In genomic region chr9:58042391-58042790, GRCm38 (mm10) we compare ENCODE assay signal across 13 mouse cellular contexts. TPM values are rescaled to one million over a fixed set of nuclear protein-coding genes. Genes with fewer than 3 reads are reported as not detected.
A peak's percentile ranks its signal among the peaks of the same experiment; 100 is the strongest.
DNase-seq lines count a peak whose midpoint lies in the region; ATAC-seq and TF ChIP-seq lines count a peak whose summit lies in the region.
"Had no signal": no experiment of that assay in that cellular context is flagged by ENCODE, and none has a peak within 500 bp of the region (broad histone marks: within the 10 kb centered on the region; RNA-seq: fewer than 3 reads in every experiment).

No protein-coding gene starts in this region.

- H3K9me3 ChIP-seq in heart, embryonic 11.5 days (replicated peaks; ENCODE audit: control insufficient read depth, low read length), result no peaks in the 10 kb centered on the region
- H3K9me3 ChIP-seq in hindbrain, embryonic 15.5 days, result no peaks in the 10 kb centered on the region
- H3K9me3 ChIP-seq in intestine, embryonic 16.5 days (ENCODE audit: control insufficient read depth, low read length), result no peaks in the 10 kb centered on the region
- H3K9me3 ChIP-seq: embryonic facial prominence, embryonic 15.5 days; heart, embryonic 15.5 days had no signal

- TF ChIP-seq EP300 in heart, adult 2 months (IDR thresholded peaks at IDR 0.05; ENCODE audit: insufficient read depth, low read depth, low read length), result no peak

- H3K27ac ChIP-seq in heart, embryonic 11.5 days (ENCODE audit: low read depth, low read length), result no peak overlapping the region
- peak overlapping the region; percentile 28; the same call in 1 of the 2 replicates for H3K27ac ChIP-seq in heart, adult 2 months
- H3K27ac ChIP-seq in hindbrain, embryonic 15.5 days (replicated peaks), result 0 out of 2 replicates have a peak overlapping the region, but pooled peaks have one; percentile 10
- no peak overlapping the region for H3K27ac ChIP-seq in intestine, embryonic 16.5 days (ENCODE audit: low read length)
- H3K27ac ChIP-seq: embryonic facial prominence, embryonic 15.5 days; heart, embryonic 15.5 days had no signal

- TF ChIP-seq CTCF in brain, embryonic 14.5 days (IDR thresholded peaks at IDR 0.05; ENCODE audit: borderline replicate concordance, extremely low read depth, insufficient read depth, insufficient read length), result no peak
- no peak for TF ChIP-seq CTCF in heart, adult 2 months (IDR thresholded peaks at IDR 0.05)

- no peak for TF ChIP-seq POLR2A in brain, embryonic 14.5 days (IDR thresholded peaks at IDR 0.05; ENCODE audit: borderline replicate concordance, extremely low read depth, insufficient read depth, insufficient read length, poor library complexity, severe bottlenecking)
- no peak for TF ChIP-seq POLR2A in heart, adult 2 months (IDR thresholded peaks at IDR 0.05; ENCODE audit: insufficient read depth, low read depth, low read length)

- no peaks in the 10 kb centered on the region for H3K79me2 ChIP-seq in heart, adult 2 months (replicated peaks; ENCODE audit: control insufficient read depth, insufficient read depth, low read length)

- no peak overlapping the region for H3K4me3 ChIP-seq in heart, embryonic 11.5 days (ENCODE audit: low read depth, low read length)
- H3K4me3 ChIP-seq in heart, adult 2 months, result no peak overlapping the region
- no peak overlapping the region for H3K4me3 ChIP-seq in hindbrain, embryonic 15.5 days
- H3K4me3 ChIP-seq in intestine, embryonic 16.5 days (ENCODE audit: low read length), result no peak overlapping the region
- H3K4me3 ChIP-seq: embryonic facial prominence, embryonic 15.5 days; heart, embryonic 15.5 days had no signal

- no peak for ATAC-seq in heart, embryonic 11.5 days (replicated peaks; ENCODE audit: insufficient number of reproducible peaks, low FRiP score, low TSS enrichment)
- ATAC-seq in hindbrain, embryonic 15.5 days (ENCODE audit: low FRiP score, low read depth), result no peak
- ATAC-seq in intestine, embryonic 16.5 days, result no peak
- ATAC-seq: liver, postnatal 0 days; Patski had no signal

- peaks cover 8% of the 10 kb centered on the region for H3K27me3 ChIP-seq in heart, embryonic 11.5 days (ENCODE audit: control insufficient read depth, insufficient read depth, low read length)
- H3K27me3 ChIP-seq in heart, adult 2 months (ENCODE audit: control insufficient read depth, insufficient read depth, low read length), result no peaks in the 10 kb centered on the region
- H3K27me3 ChIP-seq in hindbrain, embryonic 15.5 days, result peaks cover 8% of the 10 kb centered on the region
- no peaks in the 10 kb centered on the region for H3K27me3 ChIP-seq in intestine, embryonic 16.5 days (replicated peaks; ENCODE audit: control insufficient read depth, insufficient read depth, low read length)
- H3K27me3 ChIP-seq: Patski had no signal

- DNase-seq in heart, adult 11 months, result peak; percentile 97
- DNase-seq in brain, embryonic 14.5 days (ENCODE audit: low read depth), result peak; percentile 48
- DNase-seq in heart, adult 2 months, result peak; percentile 52 to 61
- no peak for DNase-seq in cerebellum, adult 8-10 months
- DNase-seq in urinary bladder, postnatal 4 days (ENCODE audit: low spot score in 2 of 2), result no peak
- DNase-seq: liver, postnatal 0 days; right cerebral cortex, adult 18-20 months had no signal

- H3K36me3 ChIP-seq in heart, embryonic 11.5 days (ENCODE audit: control insufficient read depth, insufficient read depth, low read length), result no peaks in the 10 kb centered on the region
- no peaks in the 10 kb centered on the region for H3K36me3 ChIP-seq in heart, adult 2 months (ENCODE audit: control insufficient read depth, insufficient read depth, low read length)
- H3K36me3 ChIP-seq in hindbrain, embryonic 15.5 days, result no peaks in the 10 kb centered on the region
- H3K36me3 ChIP-seq in intestine, embryonic 16.5 days (ENCODE audit: control insufficient read depth, insufficient read depth, low read length), result no peaks in the 10 kb centered on the region
- H3K36me3 ChIP-seq: embryonic facial prominence, embryonic 15.5 days; heart, embryonic 15.5 days had no signal

- H3K4me2 ChIP-seq in heart, embryonic 11.5 days, result no peak overlapping the region
- H3K4me2 ChIP-seq in hindbrain, embryonic 15.5 days, result no peak overlapping the region
- no peak overlapping the region for H3K4me2 ChIP-seq in intestine, embryonic 16.5 days (ENCODE audit: low read depth, low read length)
- H3K4me2 ChIP-seq: embryonic facial prominence, embryonic 15.5 days; heart, embryonic 15.5 days had no signal

- intact Hi-C loops in heart, adult 2 months (cut with DNase I), result no loop called here

- H3K9ac ChIP-seq in heart, embryonic 11.5 days (ENCODE audit: low read depth, low read length), result no peak overlapping the region
- H3K9ac ChIP-seq in heart, adult 2 months (ENCODE audit: low read depth, low read length), result no peak overlapping the region
- no peak overlapping the region for H3K9ac ChIP-seq in hindbrain, embryonic 15.5 days
- no peak overlapping the region for H3K9ac ChIP-seq in intestine, embryonic 16.5 days (ENCODE audit: low read depth, low read length)
- H3K9ac ChIP-seq: embryonic facial prominence, embryonic 15.5 days; heart, embryonic 15.5 days; liver, postnatal 0 days had no signal

- H3K4me1 ChIP-seq in heart, embryonic 11.5 days (ENCODE audit: control insufficient read depth, insufficient read depth, low read length), result peaks cover 7% of the 10 kb centered on the region; the same call in 1 of the 2 replicates
- peaks cover 1% of the 10 kb centered on the region for H3K4me1 ChIP-seq in heart, adult 2 months (ENCODE audit: control insufficient read depth, insufficient read depth, low read length)
- H3K4me1 ChIP-seq in hindbrain, embryonic 15.5 days (replicated peaks), result peaks cover 60% of the 10 kb centered on the region
- H3K4me1 ChIP-seq in intestine, embryonic 16.5 days (ENCODE audit: control insufficient read depth, insufficient read depth, low read length), result peaks cover 9% of the 10 kb centered on the region
- H3K4me1 ChIP-seq: embryonic facial prominence, embryonic 15.5 days; heart, embryonic 15.5 days had no signal

- 29% methylated on average over 10 of the region's 10 CpGs for WGBS in heart, embryonic 11.5 days (ENCODE audit: insufficient replicate concordance)
- WGBS in heart, adult 2 months, result 51% methylated on average over 10 of the region's 10 CpGs
- WGBS in hindbrain, embryonic 15.5 days, result 20% methylated on average over 10 of the region's 10 CpGs
- WGBS in intestine, embryonic 16.5 days, result 39% methylated on average over 10 of the region's 10 CpGs

RNA-seq across cellular contexts. Expression of gene Stra6, which starts 21.2 kb away (rescaled TPM):
- 3.4 and 4.0 TPM in 2 replicates for polyA plus RNA-seq in heart, embryonic 11.5 days (2014; fragmentation: Nextera tagmentation; extraction: Ambion mirVana)
- polyA plus RNA-seq in brain, embryonic 14.5 days (2012; rRNA removed), result 14.2 and 18.6 TPM in 2 replicates
- total RNA-seq in heart, adult 2 months (2021), result under 1 TPM; 0.34 to 0.65 TPM
- polyA plus RNA-seq in heart, adult 2 months (2012; rRNA removed), result 0.68 and 1.3 TPM in 2 replicates
- 16.0 and 17.5 TPM in 2 replicates for polyA plus RNA-seq in hindbrain, embryonic 15.5 days (2015; fragmentation: Nextera tagmentation; extraction: Ambion mirVana)
- 2.6 and 3.3 TPM in 2 replicates for polyA plus RNA-seq in intestine, embryonic 16.5 days (2015; fragmentation: Nextera tagmentation; extraction: Ambion mirVana)
- polyA plus RNA-seq: liver, postnatal 0 days had no signal

RNA-seq across cellular contexts. Expression of gene Cyp11a1, which starts 36.2 kb away (rescaled TPM):
- polyA plus RNA-seq in heart, embryonic 11.5 days (2014; fragmentation: Nextera tagmentation; extraction: Ambion mirVana), result not detected in 2 replicates
- polyA plus RNA-seq in brain, embryonic 14.5 days (2012; rRNA removed), result 0.66 and 0.68 TPM in 2 replicates
- under 1 TPM in 1 of 2 experiments, not detected in 1; 0.29 TPM for total RNA-seq in heart, adult 2 months (2021)
- polyA plus RNA-seq in heart, adult 2 months (2012; rRNA removed), result 0.06 and 0.29 TPM in 2 replicates
- polyA plus RNA-seq in hindbrain, embryonic 15.5 days (2015; fragmentation: Nextera tagmentation; extraction: Ambion mirVana), result 1.4 and 2.3 TPM in 2 replicates
- 6.4 and 22.4 TPM in 2 replicates for polyA plus RNA-seq in intestine, embryonic 16.5 days (2015; fragmentation: Nextera tagmentation; extraction: Ambion mirVana)

Comparison
In these comparisons a context has a peak if more than half of its experiments do, and no peak if none do; other contexts are left out.
1. H3K27ac ChIP-seq: peak in heart, adult 2 months (single experiment) and hindbrain, embryonic 15.5 days (single experiment); none in heart, embryonic 11.5 days (single experiment) and intestine, embryonic 16.5 days (single experiment).
2. DNase-seq: peak in heart, adult 11 months (single experiment), brain, embryonic 14.5 days (single experiment) and heart, adult 2 months (2 of 2); none in cerebellum, adult 8-10 months (single experiment) and urinary bladder, postnatal 4 days (0 of 2).